Mouse (Mus musculus) adrenal gland, postnatal 0 days (tissue): ENCODE results near the gene Tcap. TPM values are rescaled to one million over a fixed set of nuclear protein-coding genes. Genes with fewer than 3 reads are reported as not detected.

Experiments
- polyA plus RNA-seq: library from polyadenylated mRNA; unstranded; fragments of >200 nt; fragmentation: Nextera tagmentation; extraction: Ambion mirVana; gene quantifications from 2 replicates; pipeline ENCODE4 v1.2.1, GENCODE M21; 2015

Tcap gene
- polyA plus RNA-seq = 0.84 and 3.6 TPM in 2 replicates

DNA sequence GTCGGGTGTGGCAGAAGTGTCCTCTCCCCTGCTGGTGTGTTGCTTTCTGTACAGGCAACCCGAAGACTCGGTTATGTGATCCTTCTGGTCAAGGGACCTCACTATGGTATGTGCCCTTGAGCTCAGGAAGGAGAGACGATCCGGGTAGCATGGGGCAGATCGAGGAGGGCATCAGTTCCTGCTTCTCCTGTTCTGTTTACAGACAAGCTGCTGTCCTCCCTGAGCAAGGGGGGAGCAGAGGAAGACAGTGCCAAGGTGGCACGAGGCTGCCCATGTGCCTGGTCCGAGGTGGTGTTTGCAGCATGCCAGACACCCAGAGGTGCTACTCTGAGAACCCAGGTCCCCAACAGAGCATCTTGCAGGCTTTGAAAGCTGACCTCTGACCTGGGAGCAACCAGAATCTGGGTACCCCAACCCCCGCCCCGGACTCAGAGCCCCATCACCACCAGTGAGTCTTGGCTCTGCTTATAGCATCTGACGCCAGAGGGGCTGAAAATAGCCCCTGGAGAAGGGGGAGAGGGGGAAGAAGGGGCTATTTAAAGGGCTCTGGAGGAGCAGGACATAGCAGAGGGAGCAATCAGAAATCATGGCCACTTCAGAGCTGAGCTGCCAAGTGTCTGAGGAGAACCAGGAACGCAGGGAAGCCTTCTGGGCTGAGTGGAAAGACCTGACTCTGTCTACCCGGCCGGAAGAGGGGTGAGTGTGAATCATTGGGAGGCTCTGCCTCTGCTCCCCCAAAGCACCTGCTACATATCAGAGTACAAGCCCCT lies at the start of gene Tcap:
Gene Tcap (plus strand): TSS at position 551 of the 770 bp plus-strand sequence.

DNA sequence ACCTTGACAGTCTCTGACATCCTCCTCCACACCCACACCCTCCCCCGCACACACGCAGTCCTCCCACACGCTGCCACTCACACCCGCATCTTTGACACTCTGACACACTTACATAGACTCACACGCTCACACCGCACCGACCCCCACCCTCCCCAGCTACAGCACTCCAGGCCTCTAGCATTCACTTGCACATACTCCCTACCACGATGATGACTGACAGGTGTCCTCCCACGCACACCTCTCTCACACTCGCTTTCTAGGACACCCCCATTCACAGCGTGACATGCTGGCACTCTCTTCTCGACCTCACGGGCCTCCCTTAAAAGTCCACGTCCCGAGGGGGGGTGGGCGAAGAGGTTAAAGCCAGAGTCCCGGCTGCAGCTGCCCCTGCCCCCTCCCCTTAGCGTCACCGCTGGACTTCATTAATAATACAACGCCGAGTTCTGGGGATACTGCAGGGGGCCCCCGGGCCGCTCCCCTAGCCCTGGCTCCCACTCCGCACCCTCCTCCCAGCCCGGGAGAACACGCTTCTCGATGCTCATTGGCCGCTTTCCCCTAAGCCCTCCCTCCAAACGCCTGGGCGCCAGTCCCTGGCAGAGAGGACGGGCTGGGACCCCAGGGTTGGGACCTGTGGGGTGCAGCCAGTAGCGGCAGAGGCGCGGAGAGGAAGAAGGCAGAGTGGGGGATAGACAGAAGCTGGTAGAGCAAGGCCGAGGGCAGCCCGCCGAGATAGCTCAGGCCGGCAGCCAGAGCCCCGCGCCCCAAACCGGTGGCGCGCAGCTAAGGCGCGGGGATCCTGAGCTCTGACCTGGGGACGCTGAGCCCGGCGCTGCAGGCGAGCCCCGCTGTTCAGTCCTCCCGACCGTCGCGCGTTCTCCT lies 35.3 kb upstream of the Tcap start, which contains the start of gene Ppp1r1b:
Gene Ppp1r1b (plus strand): TSS at position 322 of the 879 bp plus-strand sequence.

DNA sequence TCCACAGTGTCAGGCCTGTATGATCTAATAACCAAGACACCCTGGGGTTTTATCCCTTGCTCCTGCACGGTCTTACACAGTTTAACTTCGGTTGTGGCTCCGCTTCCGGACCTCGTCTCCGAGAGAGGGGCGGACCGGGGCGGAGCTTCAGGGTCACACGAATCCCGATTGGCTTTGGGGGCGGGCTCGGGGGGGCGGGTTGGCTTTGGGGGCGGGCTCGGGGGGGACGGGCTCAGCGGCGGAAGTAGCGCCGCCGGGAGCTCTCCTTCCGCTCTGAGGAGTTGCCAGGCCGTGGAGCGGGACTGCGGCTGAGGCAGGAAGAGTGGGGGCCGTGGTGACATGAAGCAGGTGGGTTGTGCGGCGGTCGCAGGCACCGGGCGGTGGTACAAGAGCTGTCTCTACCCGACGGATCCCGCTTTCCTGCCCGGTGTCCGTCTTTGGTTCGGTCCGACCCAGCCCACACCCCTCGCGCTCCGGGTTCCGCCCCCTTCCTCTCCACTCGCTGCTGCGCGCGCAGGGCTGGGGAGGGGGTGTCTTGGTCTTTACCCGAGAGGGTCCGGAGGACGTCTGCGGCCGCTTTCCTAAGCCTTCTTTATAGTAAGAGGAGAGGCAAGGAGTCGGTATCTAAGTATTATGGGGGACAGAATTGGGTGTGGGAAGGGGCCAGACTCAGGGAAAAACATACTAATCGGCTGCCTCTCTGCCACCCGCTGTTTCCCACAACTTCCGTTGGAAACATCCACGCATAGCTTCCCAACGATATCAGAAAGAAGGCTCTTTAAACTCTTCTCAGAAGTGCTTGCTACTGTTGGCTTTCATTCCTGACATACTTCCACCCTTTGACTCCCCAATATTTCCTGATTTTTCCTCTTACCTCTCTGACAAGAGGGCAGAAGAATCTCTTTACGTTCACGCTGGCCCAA lies 25.2 kb upstream of the Tcap start, which contains the start of gene Stard3:
Gene Stard3 (plus strand): TSS at position 208 of the 923 bp plus-strand sequence.

DNA sequence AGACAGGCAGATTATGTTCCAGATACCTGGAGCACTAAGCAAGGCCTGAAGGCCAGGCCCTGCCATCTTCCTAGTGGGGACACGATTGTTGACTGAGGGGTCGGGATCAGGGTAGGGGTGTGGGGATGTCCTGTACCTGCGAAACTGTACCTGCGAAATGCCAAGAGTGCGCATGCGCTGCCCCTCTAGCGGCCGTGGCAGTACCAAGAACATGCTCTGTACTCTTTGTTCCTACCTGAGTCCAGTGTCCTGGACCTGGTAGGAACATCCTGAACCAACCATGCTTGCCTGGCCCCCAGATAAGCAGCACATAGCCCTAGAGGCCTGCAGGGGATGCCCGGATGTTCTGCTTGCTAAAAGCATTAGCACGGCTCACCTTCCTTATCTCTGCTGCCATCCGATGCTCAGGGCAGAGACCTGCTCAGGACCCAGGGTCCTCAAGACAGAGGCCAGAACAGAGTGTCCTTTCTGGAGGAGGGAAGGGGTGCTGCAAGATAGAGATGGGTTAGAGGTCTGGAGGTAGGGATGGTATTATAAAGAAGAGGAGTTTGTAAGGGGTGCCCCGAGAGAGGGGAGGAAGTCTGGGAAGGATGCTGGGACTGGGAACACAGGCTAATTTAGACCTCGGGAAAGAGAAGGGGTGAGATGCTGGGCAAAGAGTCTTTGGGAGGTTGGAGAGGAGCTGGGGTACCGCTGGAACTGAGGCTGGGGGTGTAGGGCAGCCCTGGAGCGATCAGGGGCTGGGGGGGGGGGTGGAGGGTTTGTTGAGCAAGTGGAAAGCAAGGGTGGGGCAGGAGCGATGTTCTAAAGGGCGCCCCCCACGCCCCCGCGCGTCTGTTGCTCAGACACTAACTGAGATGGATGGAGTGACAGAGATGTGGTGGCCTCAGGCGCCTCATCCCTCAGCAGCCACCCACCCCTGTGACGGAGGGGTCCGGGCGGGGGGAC lies 2.3 kb downstream of the Tcap start, which contains the start of gene Pnmt:
Gene Pnmt (plus strand): TSS at position 813 of the 948 bp plus-strand sequence.

DNA sequence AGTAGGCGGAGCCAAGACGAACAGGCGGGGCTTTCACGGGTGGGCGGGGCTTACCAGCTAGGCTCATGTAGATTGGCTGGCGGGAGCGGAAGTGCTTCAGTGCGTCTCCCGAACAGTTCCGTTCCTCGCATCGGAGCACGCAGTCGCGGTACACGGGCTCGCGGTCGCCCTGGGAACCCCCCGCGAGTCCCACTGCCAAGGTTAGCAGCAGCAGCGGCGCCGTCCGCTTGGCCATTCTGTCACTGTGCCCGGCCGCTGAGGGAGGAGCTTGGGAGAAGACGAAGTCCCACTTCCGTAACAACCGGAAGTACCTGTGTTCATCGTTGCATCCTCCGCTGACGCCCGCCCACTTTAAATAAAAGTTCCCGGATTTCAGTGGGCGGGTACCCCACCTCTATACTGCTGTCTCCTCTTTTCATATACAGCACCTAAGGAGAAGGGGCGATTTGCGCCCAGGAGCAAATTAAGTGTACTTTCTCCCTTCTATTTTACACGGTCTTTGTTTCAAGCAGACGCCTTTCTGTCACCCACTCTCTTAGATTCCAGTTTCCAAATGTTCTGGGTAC lies 16.6 kb downstream of the Tcap start, which contains the start of gene Pgap3:
Gene Pgap3 (minus strand): TSS at position 330 of the 566 bp plus-strand sequence.

DNA sequence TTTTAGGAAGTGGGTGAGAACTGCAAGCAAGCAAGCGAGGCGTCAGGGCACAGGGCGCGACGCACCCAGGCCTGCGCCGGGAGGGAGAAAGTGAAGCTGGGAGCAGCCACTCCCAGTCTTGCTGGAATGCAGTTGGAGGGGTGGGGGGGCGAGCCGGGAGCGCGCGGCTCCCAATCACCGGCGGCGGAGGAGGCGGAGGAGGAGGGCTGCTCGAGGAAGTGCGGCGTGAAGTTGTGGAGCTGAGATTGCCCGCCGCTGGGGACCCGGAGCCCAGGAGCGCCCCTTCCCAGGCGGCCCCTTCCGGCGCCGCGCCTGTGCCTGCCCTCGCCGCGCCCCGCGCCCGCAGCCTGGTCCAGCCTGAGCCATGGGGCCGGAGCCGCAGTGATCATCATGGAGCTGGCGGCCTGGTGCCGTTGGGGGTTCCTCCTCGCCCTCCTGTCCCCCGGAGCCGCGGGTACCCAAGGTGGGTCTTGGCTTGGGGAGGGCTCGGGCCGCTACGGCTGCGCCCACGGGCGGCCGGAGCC lies 28.7 kb downstream of the Tcap start, which contains the start of gene Erbb2:
Gene Erbb2 (plus strand): TSS at position 198 of the 524 bp plus-strand sequence.

Other genes with a start within 250 kb of the Tcap start
- 11.7 and 17.9 TPM in 2 replicates for gene Fbxl20, start 233.4 kb upstream of the Tcap start, polyA plus RNA-seq
- 25.1 and 40.3 TPM in 2 replicates for gene Med1, start 190.5 kb upstream of the Tcap start, polyA plus RNA-seq
- 4.3 and 6.8 TPM in 2 replicates for gene Cdk12, start 180.8 kb upstream of the Tcap start, polyA plus RNA-seq
- not detected in 2 replicates for gene Neurod2, start 54.2 kb upstream of the Tcap start, polyA plus RNA-seq
- 1.2 and 1.9 TPM in 2 replicates for gene Ppp1r1b, start 35.4 kb upstream of the Tcap start, polyA plus RNA-seq
- 22.2 and 33.2 TPM in 2 replicates for gene Stard3, start 25.4 kb upstream of the Tcap start, polyA plus RNA-seq
- gene Pnmt, start 2.6 kb downstream of the Tcap start, polyA plus RNA-seq = 221 and 533 TPM in 2 replicates
- gene Pgap3, start 16.7 kb downstream of the Tcap start, polyA plus RNA-seq = 5.1 and 7.3 TPM in 2 replicates
- 8.3 and 12.0 TPM in 2 replicates for gene Erbb2, start 28.7 kb downstream of the Tcap start, polyA plus RNA-seq
- 163 and 178 TPM in 2 replicates for gene Mien1, start 55.2 kb downstream of the Tcap start, polyA plus RNA-seq
- 1.3 and 3.3 TPM in 2 replicates for gene Grb7, start 62.6 kb downstream of the Tcap start, polyA plus RNA-seq
- 0.21 and 0.30 TPM in 2 replicates for gene Ikzf3, start 162.2 kb downstream of the Tcap start, polyA plus RNA-seq
- 0.66 and 1.1 TPM in 2 replicates for gene Zpbp2, start 167.3 kb downstream of the Tcap start, polyA plus RNA-seq
- 55.8 and 86.2 TPM in 2 replicates for gene Ormdl3, start 203.6 kb downstream of the Tcap start, polyA plus RNA-seq
- gene Lrrc3c, start 214.5 kb downstream of the Tcap start, polyA plus RNA-seq = not detected in 2 replicates
- gene Gm12355, start 241.8 kb downstream of the Tcap start, polyA plus RNA-seq = 0.52 and 0.90 TPM in 2 replicates
- not detected in 2 replicates for gene Gsdma3, start 242.5 kb downstream of the Tcap start, polyA plus RNA-seq